Mouse (Mus musculus) E14TG2a.4 (cell line): ENCODE measurements around the gene Sept9.

Source experiments
- CTCF ChIP-seq: conservative IDR thresholded peaks from 2 replicates; pipeline ENCODE4 v1.5.1; 2014; ENCODE audit warnings: low read length
- NANOG ChIP-seq: IDR thresholded peaks from 2 replicates; pipeline ENCODE4 v1.6.1; 2014; ENCODE audit warnings: borderline replicate concordance, low read length, mixed read lengths

DNA sequence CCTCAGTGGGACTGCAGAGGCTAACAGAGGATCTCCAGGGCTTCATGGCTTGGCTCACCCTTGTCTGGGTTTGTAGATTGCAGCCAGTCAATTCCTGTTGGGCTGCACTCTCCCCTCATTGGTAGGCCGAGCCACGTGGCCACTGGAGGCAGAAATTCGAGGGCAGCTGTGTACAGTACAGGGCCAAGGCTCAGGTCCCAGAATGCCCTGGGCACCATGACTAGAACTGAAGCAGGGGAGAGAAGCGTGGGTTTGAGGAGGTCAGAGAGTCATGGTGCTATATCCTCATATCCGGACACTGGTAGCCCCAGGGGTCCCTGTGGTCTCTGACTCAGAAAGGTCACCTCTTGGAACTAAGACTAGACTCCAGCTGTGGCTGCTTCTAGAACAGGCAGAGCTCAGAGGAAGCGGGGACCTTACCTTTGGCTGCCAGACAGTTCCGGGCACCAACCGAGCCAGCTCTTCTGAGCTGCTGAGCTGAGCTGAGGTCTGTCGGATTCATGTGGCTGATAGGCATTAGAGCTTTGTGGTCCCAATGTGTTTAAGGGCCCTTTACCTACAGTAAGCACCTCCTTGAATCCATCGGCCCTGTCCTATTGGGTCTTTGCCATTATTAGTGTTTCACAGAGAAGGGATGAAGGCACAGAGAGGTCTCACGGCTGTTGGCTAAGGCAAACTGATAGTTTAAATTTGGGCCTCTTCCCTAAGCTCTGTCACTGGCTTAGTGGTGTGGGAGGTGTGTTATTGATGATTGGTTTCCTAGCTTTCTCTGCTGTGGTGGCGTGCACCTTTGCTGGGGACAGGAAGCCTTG is 119.5 kb downstream of the Sept9 start:
- TF ChIP-seq CTCF (no peak), NANOG (no peak)
